Mouse (Mus musculus) brain, embryonic 18.5 days (tissue): ENCODE measurements around the gene Dock9.

Experiments used
- DNase-seq: peaks from one replicate; pipeline ENCODE4 v3.0.0-alpha.2; 2012; ENCODE audit warnings: low read depth, low spot score

The Dock9 gene

DNA sequence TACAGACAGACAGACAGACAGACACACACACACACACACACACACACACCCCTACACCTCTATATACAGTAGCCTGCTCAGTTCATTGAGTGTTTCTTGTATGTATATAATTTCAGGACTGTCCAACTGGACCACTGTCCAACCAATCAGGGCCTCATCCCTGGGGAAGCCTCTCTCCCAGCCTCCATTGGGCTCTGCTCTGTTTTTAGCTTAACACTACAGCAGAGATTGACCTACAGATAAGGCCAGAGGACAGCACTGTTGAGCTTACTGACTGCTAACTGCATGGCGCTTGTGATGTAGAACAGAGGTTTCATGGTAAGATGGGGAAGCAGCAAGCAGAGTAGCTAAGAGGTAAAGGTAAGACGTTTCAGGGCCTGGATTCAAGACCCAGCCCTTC, 5.7 kb downstream of the Dock9 start:
- DNase-seq = no peak

DNA sequence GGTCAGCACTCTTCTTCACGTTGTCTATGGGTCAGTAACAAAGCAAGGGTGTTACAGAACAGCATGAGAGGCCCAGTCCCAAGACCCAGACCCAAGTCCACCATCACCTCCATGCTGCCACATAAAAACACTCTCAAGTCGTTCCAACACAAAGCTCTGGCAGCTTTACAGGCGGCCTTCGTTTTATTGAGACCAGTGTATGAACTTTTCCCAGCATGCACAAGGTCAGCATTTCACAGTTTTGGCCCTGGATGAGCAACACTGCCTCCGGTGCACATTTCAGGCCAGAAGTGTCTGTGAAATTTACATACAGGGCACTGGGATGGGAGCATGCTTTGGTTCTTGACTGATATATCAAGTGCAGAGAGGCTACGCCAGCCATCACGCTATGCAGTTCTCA, 6.5 kb downstream of the Dock9 start:
- DNase-seq = no peak

DNA sequence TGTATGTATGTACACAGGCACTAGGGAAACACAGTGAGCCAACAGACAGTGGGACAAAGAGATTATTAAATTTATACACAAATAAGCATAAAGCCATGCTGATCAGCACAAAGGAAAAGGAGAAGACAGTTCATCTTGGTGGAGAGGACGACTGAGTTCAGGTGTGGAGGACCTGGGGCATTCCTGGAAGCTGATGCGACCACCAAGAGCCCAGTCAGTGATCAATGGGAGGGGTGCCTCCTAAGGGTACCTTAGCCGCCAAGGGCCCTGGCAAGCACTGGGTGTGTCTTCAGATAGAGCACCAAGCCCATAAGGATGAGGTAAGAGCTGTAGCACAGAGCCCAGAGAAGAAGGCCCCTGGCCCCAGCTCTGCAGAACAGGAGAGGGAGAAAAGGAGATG, 8.4 kb downstream of the Dock9 start:
- DNase-seq = no peak

DNA sequence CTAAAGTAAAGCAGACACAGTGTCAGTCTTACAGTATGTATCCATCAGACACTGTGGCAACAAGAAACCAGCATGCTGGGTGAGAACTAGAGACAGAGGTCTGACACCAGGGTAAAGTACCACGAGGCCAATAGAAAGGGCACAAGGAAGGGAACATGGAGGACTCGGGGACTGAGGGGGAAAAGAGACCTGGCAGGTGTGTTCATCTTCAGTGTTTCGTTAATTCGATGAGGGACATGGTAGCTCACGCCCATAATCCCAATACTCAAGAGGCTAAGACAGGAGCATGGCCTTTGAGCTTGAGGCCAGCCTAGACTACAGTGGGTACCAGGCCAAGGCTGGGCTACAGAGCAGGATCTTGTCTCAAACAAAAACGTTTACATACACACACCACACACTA, 9.2 kb downstream of the Dock9 start:
- no peak for DNase-seq

DNA sequence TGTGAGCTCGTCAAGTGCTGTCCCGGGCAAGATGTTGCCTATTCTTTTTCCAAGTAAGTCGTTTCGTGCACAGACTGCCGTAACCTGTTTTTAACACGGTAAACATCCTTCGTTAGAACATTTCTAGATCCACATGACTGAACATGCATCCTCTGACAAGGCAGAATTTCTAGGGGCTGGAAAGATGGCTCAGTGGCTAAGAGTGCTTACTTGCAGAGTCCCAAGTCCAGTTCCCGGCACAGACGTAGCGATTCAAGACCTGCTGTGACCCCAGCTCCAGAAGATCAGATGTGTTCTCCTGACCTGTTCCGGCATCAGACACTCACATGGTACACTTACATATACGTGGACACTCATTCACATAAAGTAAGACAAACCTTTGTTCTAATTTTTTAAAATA, 10.2 kb downstream of the Dock9 start:
- DNase-seq = no peak

DNA sequence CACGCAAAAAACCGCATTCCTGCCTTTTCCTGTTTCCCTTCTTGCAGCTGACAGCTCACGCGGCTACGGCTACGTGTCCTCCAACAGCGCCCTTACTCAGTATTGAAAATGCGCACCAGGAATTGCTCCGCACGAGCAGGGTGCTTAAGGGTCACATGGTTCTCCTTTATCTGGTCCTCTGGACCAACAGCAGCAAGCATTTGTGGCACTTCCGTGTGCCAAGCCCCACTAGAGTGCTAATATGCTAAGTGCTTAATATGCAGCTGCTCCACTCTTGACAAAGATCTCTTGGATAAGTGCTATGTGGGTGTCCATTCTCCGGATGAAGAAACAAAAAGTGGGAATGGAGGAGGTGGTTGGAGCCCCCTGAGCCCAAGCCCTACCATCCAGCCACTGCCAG, 10.7 kb downstream of the Dock9 start:
- DNase-seq = no peak

DNA sequence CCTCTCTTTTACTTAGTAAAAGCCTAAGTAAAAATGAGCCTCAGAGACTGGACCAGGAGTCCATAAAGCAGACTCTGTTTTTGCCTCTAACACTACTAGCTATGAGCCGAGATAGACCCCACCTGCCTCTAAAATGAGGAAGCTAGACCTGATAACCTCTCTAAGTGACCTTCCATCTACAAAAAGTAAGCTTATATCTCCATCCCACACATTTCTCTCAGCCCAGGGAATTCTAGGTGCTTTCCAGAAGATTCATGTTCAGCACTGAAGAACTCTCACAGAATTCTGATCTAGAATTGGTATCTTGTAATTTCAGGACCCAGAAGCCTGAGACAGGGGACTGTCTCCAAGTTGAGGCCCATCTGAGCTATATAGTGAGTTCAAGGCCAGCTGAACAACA, 12.2 kb downstream of the Dock9 start:
- no peak for DNase-seq

DNA sequence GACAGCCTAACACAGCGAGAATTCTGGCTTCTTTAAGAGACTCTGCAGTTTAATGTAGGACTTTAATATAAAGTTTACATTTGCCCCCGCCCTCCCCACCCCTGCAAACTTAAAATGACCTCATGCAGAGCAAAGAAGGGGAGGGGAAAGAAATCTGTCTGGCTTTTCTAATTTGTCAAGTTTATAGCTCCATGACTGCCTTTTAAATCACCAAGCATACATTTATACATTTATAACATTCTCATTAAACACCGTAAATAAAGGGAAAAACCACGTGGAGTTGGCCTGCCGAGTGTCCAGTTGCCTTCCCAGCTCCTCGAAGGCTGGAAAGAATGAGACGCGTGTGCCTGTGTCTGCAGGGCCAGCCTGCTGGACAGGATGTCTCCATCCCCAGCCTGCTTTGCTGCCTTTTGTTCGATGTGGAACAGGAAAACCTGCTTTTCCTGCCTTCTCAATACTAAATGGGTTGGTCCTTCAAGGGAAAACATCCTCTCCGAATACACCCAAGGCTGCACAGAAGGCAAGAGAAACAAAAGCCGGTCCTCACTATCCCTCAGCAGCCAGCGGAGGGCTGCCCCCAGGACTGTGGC, 16.6 kb downstream of the Dock9 start:
- DNase-seq = no peak

DNA sequence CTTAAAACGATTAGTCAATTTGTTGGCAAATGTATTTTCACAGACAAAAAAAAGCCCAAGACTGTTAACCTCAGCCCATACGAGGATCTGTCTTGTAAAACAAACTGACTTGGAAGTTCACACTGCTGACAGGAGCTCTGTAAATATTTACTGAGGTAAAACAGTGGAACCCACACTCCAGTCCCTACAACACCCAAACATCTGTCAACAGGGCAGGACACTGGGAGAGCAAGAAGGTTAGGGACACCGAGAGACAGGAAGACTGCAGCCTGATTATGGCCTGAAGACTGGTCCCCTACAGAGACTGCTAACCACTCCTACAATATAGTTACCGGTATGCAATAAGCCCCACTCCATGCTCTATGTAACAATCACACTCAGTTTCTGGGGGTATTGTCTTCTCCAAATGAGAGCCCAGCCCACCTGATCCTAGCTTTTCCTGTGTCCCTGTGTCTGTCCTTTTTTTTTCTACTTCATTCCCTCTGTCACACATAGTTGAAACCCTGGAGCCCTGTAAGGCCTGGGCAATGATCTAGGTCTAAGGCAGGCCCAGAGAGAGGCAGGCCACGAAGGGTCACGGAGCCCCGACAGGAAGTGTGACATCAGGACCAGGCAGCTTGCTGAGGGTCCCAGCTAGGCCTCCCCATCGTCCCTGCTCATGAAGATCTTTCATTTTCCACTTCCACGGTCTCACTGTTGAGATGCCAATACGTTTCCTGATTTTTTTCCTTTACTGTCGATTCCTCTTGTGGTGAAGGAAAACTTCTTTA, 17.3 kb downstream of the Dock9 start:
- no peak for DNase-seq

DNA sequence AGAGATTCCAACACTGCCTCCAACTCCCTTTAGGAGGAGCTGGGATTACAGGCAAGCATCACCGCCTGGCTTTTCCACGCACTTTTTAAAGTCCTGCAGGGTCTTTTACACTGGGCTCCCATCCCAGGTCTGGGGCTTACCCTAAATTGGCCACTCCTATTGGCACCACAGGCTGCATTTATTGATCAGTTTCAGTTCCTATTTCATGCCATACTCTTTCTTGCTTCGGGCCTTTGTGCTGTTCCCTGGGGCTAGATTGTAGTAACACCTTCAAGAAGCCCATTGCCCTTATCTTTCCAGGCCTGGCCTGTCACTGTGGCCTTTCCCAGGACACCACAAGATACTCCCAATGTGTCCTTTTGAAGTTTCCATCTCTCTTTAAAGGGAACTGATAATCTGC, 18.0 kb downstream of the Dock9 start:
- no peak for DNase-seq

DNA sequence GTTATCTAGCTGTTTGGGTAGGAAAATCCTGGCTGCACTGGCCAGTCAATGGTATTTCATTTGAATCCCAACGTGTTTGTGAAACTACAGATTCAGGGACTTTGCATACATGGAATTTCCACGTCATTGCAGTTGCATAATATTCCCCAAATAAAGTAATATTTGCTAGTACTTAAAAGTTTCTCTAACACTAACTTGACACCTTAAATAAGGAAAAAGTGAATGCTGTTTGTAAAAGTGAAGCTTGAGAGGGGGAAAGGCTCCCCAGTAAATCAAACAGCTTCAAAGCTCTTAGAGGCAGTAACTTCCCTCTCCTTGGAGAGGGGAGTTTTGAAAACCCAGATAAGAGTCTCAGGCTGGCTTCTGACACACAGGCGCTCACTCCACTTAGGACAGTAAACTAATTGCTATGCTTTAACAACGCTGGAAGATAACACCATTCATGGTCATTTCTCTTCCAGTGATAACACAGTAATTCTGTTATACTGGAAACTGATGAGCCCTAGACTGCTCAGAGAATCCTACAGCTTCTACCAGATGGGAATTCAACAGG, 20.3 kb downstream of the Dock9 start:
- DNase-seq = no peak

DNA sequence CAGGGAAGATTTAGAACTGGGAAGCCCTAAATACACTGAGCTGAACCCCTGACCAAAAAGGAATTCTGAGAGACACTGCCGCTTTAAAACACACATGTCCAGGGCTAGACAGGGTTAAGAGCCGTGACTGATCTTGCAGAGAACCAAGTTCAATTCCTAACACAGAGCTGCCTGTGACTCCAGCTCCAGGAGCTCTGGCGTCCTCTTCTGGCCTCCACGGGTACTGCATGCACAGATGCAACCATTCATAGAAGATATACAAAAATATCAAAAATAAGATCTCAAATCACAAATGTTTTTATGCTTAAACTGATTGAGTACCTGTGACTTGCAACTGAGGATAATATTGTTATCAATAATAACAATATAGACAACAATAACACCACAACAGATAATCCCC, 20.9 kb downstream of the Dock9 start:
- DNase-seq = no peak

DNA sequence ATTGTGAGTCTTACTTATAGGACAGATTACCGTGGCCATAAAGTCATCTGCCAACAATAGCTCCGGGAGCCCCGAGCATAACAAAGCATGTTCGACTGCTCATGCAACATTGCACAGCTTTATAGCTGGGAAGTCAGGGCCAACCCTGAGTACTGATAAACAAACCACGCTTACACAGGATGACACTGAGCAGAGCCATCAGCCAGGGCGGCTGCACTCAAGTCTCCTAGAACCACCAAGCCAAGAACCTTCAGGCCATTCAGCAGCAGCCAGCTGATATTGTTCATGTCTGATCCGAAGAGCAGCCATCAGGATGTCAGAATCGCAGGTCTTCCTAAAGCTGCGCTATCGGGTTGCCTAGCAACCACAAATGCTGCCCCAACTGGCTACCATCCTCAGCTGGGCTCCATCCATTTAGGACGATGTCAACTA, 35.6 kb downstream of the Dock9 start:
- no peak for DNase-seq

DNA sequence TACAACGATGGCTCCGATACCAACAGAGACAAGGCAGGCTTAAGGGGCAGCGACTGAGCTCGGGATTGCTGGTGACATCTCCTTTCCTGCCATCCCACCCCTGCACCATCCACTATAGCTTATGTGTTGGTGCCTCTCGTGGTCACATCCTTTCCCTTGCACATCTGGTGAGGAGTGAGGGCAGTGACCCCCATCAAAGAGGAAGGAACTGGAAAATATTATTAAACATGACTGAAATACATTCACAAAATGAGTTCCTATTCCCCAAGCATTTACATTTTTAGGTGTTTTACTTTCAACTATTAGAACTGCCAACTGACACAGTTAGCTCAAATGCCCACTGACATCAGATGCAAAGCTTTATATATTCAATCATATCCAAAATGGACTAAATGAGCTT, 37.2 kb downstream of the Dock9 start:
- no peak for DNase-seq

DNA sequence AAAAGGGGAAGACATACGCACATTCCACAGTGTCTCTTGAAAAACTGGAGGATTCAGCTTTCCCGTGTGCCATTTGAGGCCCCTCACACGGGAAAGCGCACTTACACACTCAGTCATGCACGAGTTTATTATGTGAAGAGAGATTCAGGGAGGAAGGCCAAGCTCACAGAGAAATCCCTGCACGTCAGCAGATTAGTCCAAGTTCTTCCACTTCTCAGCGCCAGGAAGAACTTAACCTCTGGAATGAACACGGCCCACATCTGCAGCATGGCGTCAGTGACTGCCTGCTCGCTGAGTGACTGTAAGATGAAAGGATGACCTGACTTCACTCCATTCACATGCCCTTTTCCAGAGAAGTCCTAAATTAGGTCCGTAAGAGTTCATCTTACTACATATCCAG, 43.5 kb downstream of the Dock9 start:
- DNase-seq = no peak

DNA sequence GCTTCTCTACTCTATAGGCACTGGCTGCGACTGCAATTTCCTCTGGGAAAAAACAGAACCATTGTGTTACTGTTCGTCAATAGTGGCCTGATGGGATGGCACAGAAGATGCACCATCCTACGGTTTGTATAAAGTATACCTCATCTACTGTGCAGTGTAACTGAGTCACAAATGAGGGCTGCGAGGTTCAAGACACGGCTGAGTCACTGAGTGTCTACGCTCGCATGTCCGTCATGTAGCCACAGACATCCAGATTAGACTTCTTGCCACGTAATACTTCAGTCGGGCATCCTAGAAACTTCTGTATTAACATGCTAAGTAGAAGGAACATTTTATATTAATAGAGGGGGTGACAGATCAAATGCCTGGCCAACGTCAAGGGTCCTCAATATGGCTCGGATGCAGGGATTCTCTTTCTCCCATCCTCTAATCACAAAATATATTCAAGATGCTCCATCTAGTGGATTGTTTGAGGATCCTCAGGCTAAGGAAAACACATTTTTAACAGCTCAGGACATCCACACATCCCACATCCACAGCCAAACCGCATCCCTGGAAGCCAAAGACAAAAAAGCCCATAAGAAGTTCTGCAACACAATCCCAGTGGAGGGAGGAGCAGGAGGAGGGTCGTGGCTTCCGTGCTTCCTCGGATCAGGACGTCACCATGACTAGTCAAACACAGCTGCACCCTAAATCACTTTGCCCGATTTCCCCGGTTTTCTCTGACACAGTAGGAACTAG, 44.8 kb downstream of the Dock9 start:
- DNase-seq = no peak

DNA sequence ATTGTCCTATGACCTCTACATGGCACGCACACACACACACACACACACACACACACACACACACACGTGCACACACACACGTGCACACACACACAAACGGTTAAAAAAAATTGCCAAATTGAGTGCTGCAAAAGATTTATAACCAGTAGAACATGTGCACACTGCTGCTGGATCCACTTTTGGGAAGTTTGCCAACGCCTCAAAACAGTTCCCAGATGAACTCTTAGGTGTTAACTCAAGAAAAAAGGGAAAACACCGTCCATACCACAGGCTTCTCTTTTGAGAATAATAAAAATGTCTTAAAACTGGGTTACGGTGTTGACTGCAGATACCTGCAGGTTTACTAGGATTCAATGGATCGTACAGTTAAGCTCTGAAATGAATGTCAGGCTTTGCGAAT, 48.0 kb downstream of the Dock9 start:
- no peak for DNase-seq

DNA sequence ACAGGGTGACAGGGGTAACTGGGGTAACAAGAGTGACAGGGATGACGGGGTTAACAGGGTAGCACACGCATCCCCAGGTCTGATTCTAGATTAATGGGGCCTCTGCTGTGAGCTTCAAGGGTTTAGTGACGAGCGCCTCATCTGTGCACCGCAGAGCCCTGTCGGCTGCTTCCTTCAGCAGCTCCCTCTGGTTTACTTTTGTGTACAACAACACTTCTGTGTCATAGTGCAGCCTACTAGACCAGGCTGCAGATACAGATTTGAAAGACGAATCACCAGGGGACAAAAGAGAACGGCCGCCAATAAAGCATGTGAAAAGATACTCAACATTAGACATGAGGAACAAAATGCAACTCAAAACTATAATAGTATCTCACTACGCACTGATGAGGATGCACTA, 48.6 kb downstream of the Dock9 start:
- DNase-seq = no peak

DNA sequence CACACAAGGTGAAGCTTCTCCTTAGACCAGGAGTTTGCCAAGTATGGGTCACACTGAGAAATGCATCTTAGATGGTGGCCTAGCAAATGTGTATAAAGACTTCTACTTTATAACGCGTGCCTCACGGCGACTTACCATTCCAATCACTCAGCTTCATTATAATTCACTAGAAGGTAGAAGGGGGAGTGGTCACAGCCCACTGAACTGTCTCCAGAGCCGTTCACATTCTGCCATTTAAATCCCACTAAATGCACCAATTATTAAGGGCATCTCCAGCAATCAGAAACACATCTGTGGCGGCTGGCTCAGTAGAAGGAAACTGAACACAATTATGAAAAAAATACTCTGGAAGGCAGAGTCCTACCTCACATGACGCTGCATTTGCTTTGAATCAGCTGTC, 50.3 kb downstream of the Dock9 start:
- no peak for DNase-seq

DNA sequence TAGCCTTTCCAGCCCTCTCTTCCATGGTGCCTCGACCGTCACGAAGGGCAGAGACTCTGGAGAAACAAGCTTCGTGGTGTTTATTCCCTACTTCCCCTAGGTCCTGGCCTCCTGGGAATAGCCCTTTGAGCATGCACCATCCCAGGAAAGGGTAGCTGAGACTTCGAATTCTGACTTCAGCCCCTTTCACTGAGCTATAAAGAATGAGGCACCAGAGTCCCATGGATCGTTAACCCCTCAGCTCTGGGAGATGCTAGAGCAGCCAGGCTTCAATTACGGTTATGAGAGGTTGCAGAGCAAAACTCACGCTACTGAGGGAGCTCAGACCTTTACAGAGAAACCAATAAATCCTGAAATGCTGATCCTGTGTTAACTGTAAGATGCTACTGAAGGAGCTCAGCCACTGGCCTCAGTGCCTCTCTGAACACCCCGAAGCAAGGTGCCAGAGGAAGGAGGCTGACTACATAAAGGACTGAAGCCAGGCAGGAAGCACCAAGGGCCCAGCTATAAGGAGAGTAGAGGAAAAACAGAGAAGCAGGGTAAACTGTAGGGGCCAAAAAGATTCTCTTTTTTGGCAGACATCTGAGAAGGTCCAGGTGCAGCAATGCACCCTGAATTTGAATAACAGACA, 53.7 kb downstream of the Dock9 start:
- no peak for DNase-seq

DNA sequence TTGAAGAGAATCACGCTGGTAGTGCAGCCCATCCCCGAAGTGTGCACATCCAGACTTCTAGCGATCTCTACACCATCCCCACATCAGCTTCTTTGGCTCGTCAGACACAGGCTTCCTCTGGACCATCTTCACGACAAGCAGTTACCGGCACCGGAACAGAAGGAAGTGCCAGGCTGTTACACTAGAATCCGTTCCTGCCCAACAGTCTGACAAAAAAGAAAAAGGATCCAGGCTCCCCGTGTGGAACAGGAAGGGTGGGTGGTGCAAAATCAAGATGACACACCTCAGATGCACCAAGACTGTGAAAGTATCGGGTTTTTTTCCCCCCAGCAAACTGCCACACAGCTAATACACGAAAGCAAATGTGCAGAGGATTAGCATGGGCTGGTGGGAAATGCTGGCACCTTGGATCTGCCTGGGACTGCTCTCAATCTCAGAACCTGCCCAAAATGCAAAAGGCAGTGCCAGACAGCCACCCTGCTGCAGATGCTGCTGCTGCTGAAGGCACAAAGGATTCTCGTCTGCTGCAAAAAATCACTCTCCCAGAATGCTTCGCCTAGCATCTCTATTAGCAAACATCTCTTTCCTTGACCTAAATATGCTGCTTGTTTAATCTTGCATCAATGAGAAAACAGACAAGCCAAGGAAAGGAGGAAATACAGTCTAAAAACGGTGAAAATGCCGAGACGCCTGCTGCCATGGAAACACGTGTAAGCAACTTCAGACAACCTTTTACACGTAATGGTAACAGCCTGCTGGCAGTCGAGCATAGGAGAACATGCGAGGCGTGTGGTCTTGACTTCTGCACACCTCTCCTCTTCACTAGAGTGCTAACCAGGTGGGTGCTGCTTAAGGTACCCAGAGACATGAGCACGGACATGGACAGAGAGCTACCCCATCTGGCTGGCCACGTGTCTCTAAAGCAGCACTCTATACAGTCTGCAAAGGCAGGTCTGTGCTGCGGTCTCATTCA, 58.9 kb downstream of the Dock9 start:
- DNase-seq = peak; percentile 47
